Mouse (Mus musculus): Measurements from ENCODE around the gene Gse1. TPM values are rescaled to one million over a fixed set of nuclear protein-coding genes. Genes with fewer than 3 reads are reported as not detected.

Gene Gse1
- total RNA-seq, 1 experiment from 2014 or later: 28.5 TPM

GRCm38 (mm10) chr8:120230715-120231614, 2.7 kb downstream of the Gse1 start:
- no peak for ATAC-seq (ENCODE audit: extremely low read depth, insufficient number of reproducible peaks, low FRiP score, poor library complexity, severe bottlenecking)

- no peak for ATAC-seq (ENCODE audit: extremely low read depth, insufficient number of reproducible peaks, low FRiP score, poor library complexity, severe bottlenecking)
Measured at GRCm38 (mm10) chr8:120231870-120232269, 3.6 kb downstream of the Gse1 start.

- ATAC-seq (ENCODE audit: extremely low read depth, insufficient number of reproducible peaks, low FRiP score, poor library complexity, severe bottlenecking): no peak
Measured at GRCm38 (mm10) chr8:120232398-120232797, 4.1 kb downstream of the Gse1 start.

GRCm38 (mm10) chr8:120232913-120233312, 4.7 kb downstream of the Gse1 start:
- no peak for ATAC-seq (ENCODE audit: extremely low read depth, insufficient number of reproducible peaks, low FRiP score, poor library complexity, severe bottlenecking)

- ATAC-seq (ENCODE audit: extremely low read depth, insufficient number of reproducible peaks, low FRiP score, poor library complexity, severe bottlenecking): no peak
Measured at GRCm38 (mm10) chr8:120234457-120234856, 6.2 kb downstream of the Gse1 start.

GRCm38 (mm10) chr8:120234866-120235265, 6.6 kb downstream of the Gse1 start:
- ATAC-seq (ENCODE audit: extremely low read depth, insufficient number of reproducible peaks, low FRiP score, poor library complexity, severe bottlenecking): no peak

GRCm38 (mm10) chr8:120243222-120243621, 15.0 kb downstream of the Gse1 start:
- no peak for ATAC-seq (ENCODE audit: extremely low read depth, insufficient number of reproducible peaks, low FRiP score, poor library complexity, severe bottlenecking)

- no peak for ATAC-seq (ENCODE audit: extremely low read depth, insufficient number of reproducible peaks, low FRiP score, poor library complexity, severe bottlenecking)
Measured at GRCm38 (mm10) chr8:120243916-120244451, 15.7 kb downstream of the Gse1 start.

- ATAC-seq (ENCODE audit: extremely low read depth, insufficient number of reproducible peaks, low FRiP score, poor library complexity, severe bottlenecking): no peak
Measured at GRCm38 (mm10) chr8:120244553-120244952, 16.3 kb downstream of the Gse1 start.

- no peak for ATAC-seq (ENCODE audit: extremely low read depth, insufficient number of reproducible peaks, low FRiP score, poor library complexity, severe bottlenecking)
Measured at GRCm38 (mm10) chr8:120247618-120248017, 19.4 kb downstream of the Gse1 start.

- ATAC-seq (ENCODE audit: extremely low read depth, insufficient number of reproducible peaks, low FRiP score, poor library complexity, severe bottlenecking): no peak
Measured at GRCm38 (mm10) chr8:120248031-120248430, 19.8 kb downstream of the Gse1 start.

- no peak for ATAC-seq (ENCODE audit: extremely low read depth, insufficient number of reproducible peaks, low FRiP score, poor library complexity, severe bottlenecking)
Measured at GRCm38 (mm10) chr8:120248451-120248850, 20.2 kb downstream of the Gse1 start.

- ATAC-seq (ENCODE audit: extremely low read depth, insufficient number of reproducible peaks, low FRiP score, poor library complexity, severe bottlenecking): no peak
Measured at GRCm38 (mm10) chr8:120249800-120250336, 21.6 kb downstream of the Gse1 start.

GRCm38 (mm10) chr8:120250750-120251410, 22.6 kb downstream of the Gse1 start:
- ATAC-seq (ENCODE audit: extremely low read depth, insufficient number of reproducible peaks, low FRiP score, poor library complexity, severe bottlenecking): no peak

GRCm38 (mm10) chr8:120251411-120252035, 23.3 kb downstream of the Gse1 start:
- ATAC-seq (ENCODE audit: extremely low read depth, insufficient number of reproducible peaks, low FRiP score, poor library complexity, severe bottlenecking): no peak

GRCm38 (mm10) chr8:120253626-120254025, 25.4 kb downstream of the Gse1 start:
- ATAC-seq (ENCODE audit: extremely low read depth, insufficient number of reproducible peaks, low FRiP score, poor library complexity, severe bottlenecking): no peak

GRCm38 (mm10) chr8:120255406-120255987, 27.2 kb downstream of the Gse1 start:
- no peak for ATAC-seq (ENCODE audit: extremely low read depth, insufficient number of reproducible peaks, low FRiP score, poor library complexity, severe bottlenecking)

GRCm38 (mm10) chr8:120256958-120257357, 28.7 kb downstream of the Gse1 start:
- ATAC-seq (ENCODE audit: extremely low read depth, insufficient number of reproducible peaks, low FRiP score, poor library complexity, severe bottlenecking): no peak

GRCm38 (mm10) chr8:120259206-120259605, 30.9 kb downstream of the Gse1 start:
- no peak for ATAC-seq (ENCODE audit: extremely low read depth, insufficient number of reproducible peaks, low FRiP score, poor library complexity, severe bottlenecking)

Measured in neutrophil, adult 5-6 weeks (primary cell).